Mouse (Mus musculus) kidney, adult 2 months (tissue): ENCODE measurements around the gene Afp.

Source experiments
- CTCF ChIP-seq: fragments of 200-500 bp; conservative IDR thresholded peaks from 2 replicates; pipeline ENCODE4 v1.5.1; 2011; ENCODE audit warnings: low read depth, mild to moderate bottlenecking, control low read depth, low read length, moderate library complexity, mixed read lengths; ENCODE audit not compliant: insufficient read depth, insufficient read length
- POLR2A ChIP-seq: fragments of 200-500 bp; IDR thresholded peaks from one replicate; pipeline ENCODE4 v1.6.1; 2011; ENCODE audit warnings: low read depth, low read length, control low read depth

DNA sequence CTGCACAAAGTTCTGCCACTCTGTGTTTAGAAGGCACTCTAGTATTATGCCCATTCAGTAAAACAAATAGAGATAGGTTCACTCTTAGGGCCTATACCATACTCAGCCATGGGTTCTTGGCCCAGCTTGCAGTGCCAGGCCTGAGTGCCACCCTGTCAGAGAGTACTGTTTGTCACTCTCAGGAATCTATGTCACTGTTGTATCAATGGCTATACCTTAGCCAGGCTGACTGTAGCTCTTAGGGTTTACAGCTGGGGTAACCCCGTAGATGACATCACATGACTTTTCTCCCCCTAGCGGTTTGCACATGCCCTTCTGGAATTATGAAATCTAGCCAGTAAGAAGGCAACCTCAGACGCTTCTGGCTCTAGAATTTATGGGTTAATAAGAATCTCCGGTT, 3.8 kb downstream of the Afp start:
- no peak for TF ChIP-seq CTCF
- no peak for TF ChIP-seq POLR2A
